Mouse (Mus musculus) hindbrain, embryonic 12.5 days (tissue): ENCODE results near the gene Lrrk1. TPM values are rescaled to one million over a fixed set of nuclear protein-coding genes. Genes with fewer than 3 reads are reported as not detected.

ENCODE experiments used
- ATAC-seq: fragments of 200-750 bp; cut with Nextera tagmentation; 2 replicates; pipeline ENCODE4 v1.8.0; 2017; ENCODE audit warnings: moderate TSS enrichment; ENCODE audit not compliant: low FRiP score
- H3K27ac ChIP-seq: fragments of 300-500 bp; sonication (generic); 2 replicates; pipeline ENCODE4 v1.5.1; 2016; ENCODE audit warnings: mild to moderate bottlenecking
- H3K27me3 ChIP-seq: fragments of 300-500 bp; sonication (generic); 2 replicates; pipeline ENCODE4 v1.6.1; 2016; ENCODE audit warnings: mild to moderate bottlenecking
- H3K36me3 ChIP-seq: fragments of 300-500 bp; sonication (generic); 2 replicates; pipeline ENCODE4 v1.6.1; 2016; ENCODE audit warnings: mild to moderate bottlenecking
- H3K4me1 ChIP-seq: fragments of 300-500 bp; sonication (generic); 2 replicates; pipeline ENCODE4 v1.6.1; 2016
- H3K4me2 ChIP-seq: fragments of 300-500 bp; sonication (generic); replicated peaks from 2 replicates; pipeline ENCODE4 v1.6.1; 2016; ENCODE audit warnings: mild to moderate bottlenecking
- H3K4me3 ChIP-seq: fragments of 300-500 bp; sonication (generic); 2 replicates; pipeline ENCODE4 v1.5.1; 2016; ENCODE audit warnings: mild to moderate bottlenecking
- H3K9ac ChIP-seq: fragments of 300-500 bp; sonication (generic); 2 replicates; pipeline ENCODE4 v1.6.1; 2016; ENCODE audit warnings: mild to moderate bottlenecking, moderate library complexity
- H3K9me3 ChIP-seq: fragments of 300-500 bp; sonication (generic); replicated peaks from 2 replicates; pipeline ENCODE4 v1.6.1; 2016; ENCODE audit warnings: mild to moderate bottlenecking
- WGBS: fragments of 180-500 bp; shearing (Covaris S2); methylation state at CpG from one replicate; pipeline ENCODE4 v1.1.7; 2016; 5-methylcytosine and 5-hydroxymethylcytosine counted together
- polyA plus RNA-seq: library from polyadenylated mRNA; unstranded; fragments of >200 nt; fragmentation: Nextera tagmentation; extraction: Ambion mirVana; gene quantifications from 2 replicates; pipeline ENCODE4 v1.2.1, GENCODE M21; 2016

Lrrk1 gene
- polyA plus RNA-seq, 1 experiment from 2014 or later: 7.2 TPM

DNA sequence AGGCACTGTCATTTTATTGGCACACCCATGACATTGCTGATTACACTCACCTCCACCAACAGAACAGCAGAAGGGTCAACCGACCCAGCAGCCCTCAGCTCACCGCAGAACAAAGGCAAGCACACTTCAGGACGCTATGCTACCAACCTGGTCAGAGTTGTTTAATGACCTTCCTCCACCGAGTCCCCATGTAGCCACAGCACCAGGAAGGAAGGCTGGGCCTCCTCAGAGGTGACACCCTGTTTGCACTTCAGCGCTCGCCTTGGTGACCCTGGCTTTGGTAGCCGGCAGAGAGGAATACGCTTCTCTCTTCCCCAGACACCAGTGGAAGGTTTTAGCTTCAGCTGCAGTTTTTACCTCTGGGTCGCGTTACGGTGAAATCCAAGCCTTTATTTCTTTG is 38.5 kb downstream of the Lrrk1 start:
- Histone ChIP-seq H3K9me3 (no peaks in the 10 kb centered on the region), H3K4me2 (no peak overlapping the region), H3K9ac (no peak overlapping the region), H3K27ac (no peak overlapping the region), H3K36me3 (no peaks in the 10 kb centered on the region), H3K4me1 (peaks cover 8% of the 10 kb centered on the region), H3K27me3 (no peaks in the 10 kb centered on the region), H3K4me3 (no peak overlapping the region)
- WGBS: 70% methylated on average over 11 of the region's 11 CpGs
- no peak for ATAC-seq

DNA sequence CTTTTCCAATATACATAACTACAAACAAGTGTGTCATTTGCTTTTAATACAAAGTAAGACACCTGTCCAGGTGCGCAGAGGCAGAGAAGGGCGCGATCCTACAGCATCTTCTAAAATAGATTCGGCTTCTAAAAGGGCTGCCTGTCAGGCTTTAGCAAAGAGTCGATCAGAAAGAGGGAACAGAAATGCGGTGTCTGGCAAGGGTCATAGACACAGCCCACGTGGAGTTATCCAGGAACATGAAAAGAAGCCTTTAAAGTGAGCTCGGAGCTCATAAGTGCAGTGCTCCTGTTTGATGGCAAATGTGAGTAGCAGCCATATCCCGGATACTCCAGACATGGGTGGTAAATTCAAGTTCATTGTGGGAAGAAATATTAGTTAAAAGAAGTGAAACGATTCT is 39.6 kb downstream of the Lrrk1 start:
- H3K4me3 ChIP-seq: no peak overlapping the region
- no peak overlapping the region for H3K27ac ChIP-seq
- no peak overlapping the region for H3K9ac ChIP-seq
- WGBS: 92% methylated on average over 10 of the region's 10 CpGs
- no peaks in the 10 kb centered on the region for H3K36me3 ChIP-seq
- no peaks in the 10 kb centered on the region for H3K27me3 ChIP-seq
- no peaks in the 10 kb centered on the region for H3K9me3 ChIP-seq
- peaks cover 10% of the 10 kb centered on the region for H3K4me1 ChIP-seq
- H3K4me2 ChIP-seq: no peak overlapping the region
- no peak for ATAC-seq

DNA sequence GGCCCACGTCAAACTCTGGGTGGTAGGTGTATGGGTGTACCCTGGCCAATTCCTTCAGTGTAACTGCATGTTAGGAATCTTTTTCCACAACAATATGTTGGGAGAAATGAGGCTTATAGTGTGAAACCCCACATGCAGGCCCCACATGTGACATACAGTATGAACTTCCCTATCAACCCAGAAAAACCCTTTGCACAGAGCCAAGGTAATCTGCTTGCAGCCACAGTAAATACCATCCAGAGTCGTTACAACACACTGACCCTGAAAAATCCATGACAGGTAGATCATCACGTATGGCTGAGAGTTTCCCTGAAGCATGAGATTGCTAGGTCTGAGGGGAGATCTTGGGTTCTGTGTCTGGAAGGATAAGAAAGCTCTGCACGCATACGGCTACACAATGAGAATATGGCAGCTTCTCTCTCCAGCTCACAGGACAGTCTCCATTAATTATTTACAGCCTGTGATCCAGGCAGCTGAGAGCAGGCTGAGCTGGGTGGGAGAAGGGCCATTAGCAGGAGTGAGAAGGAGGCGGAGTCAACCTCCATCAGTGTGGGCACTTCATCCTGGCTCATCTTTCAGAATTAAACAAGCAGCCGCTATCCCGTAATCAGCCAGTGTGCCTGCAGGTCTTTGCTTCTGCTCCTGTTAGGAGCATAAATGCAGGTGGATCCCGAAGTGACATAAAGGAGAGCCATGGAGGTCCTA is 41.0 kb downstream of the Lrrk1 start:
- Histone ChIP-seq H3K36me3 (no peaks in the 10 kb centered on the region), H3K4me1 (peaks cover 10% of the 10 kb centered on the region), H3K9ac (no peak overlapping the region), H3K4me3 (no peak overlapping the region), H3K4me2 (no peak overlapping the region; the same call in 1 of the 2 replicates), H3K27ac (peak overlapping the region; percentile 67; the same call in 1 of the 2 replicates), H3K27me3 (no peaks in the 10 kb centered on the region), H3K9me3 (no peaks in the 10 kb centered on the region)
- WGBS: 46% methylated on average over 9 of the region's 9 CpGs
- ATAC-seq: peak; percentile 94

DNA sequence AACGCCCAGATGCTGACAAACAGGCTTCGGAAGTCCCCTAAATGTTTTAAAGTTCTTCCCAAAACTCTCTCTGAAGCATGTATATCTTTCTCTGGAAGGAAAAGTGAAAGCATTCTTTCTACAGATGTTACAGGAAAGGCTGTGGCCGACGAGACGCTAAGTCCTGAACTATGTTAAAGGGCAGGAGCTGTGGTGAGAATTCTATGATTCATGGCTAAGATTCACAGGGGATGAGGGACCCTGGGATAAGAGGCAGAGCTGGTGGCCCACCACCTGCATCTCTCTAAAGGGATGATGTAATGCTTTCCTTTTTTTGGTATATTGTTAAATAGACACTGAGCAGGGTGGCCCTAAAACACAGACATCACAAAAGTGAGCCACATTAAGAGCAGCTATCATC is 44.8 kb downstream of the Lrrk1 start:
- Histone ChIP-seq H3K9me3 (no peaks in the 10 kb centered on the region), H3K27ac (no peak overlapping the region), H3K4me2 (no peak overlapping the region), H3K27me3 (no peaks in the 10 kb centered on the region), H3K36me3 (no peaks in the 10 kb centered on the region), H3K4me1 (peaks cover 14% of the 10 kb centered on the region), H3K9ac (no peak overlapping the region), H3K4me3 (no peak overlapping the region)
- WGBS: 88% methylated on average over 5 of the region's 5 CpGs
- ATAC-seq: no peak

DNA sequence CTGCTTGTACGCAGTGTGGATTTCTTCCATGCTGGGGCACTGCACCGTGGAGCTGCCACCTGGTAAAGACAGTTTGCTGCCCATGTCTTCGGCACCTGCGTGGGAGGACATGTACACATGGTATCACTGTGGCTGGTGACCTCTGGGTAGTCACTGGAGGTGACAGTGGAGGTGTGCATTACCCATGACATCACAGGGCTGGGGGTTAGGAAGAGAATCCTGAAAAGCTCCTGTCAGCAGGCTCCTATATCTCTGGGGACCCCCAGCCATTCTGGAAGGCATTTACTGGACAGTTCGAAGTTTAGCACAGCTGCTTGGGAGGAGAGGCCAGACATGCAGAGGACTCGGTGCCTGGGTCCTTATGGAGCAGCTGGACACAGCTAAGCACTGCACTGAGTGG is 45.3 kb downstream of the Lrrk1 start:
- Histone ChIP-seq H3K27me3 (no peaks in the 10 kb centered on the region), H3K9me3 (no peaks in the 10 kb centered on the region), H3K4me1 (peaks cover 14% of the 10 kb centered on the region), H3K4me3 (no peak overlapping the region), H3K36me3 (no peaks in the 10 kb centered on the region), H3K27ac (no peak overlapping the region), H3K9ac (no peak overlapping the region), H3K4me2 (no peak overlapping the region)
- WGBS: 76% methylated on average over 6 of the region's 6 CpGs
- no peak for ATAC-seq

DNA sequence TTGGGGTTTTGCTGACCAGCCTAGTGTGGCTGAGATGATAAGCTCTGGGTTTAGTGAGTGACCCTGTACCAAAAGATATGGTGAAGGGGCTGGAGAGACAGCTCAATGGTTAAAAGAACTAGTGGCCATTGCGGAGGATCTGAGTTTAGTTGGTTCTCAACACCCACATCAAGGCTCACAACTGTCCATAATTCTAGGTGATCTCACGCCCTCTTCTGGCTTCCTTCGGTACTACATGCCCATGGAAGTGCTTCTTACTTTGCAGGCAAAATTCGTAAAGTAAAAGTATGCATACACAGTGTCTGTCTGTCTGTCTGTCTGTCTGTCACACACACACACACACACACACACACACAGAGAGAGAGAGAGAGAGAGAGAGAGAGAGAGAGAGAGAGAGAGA is 45.8 kb downstream of the Lrrk1 start:
- H3K27ac ChIP-seq: no peak overlapping the region
- 38% methylated on average over 4 of the region's 4 CpGs for WGBS
- H3K27me3 ChIP-seq: no peaks in the 10 kb centered on the region
- H3K4me1 ChIP-seq: peaks cover 9% of the 10 kb centered on the region
- no peak for ATAC-seq
- no peaks in the 10 kb centered on the region for H3K9me3 ChIP-seq
- H3K4me3 ChIP-seq: no peak overlapping the region
- no peaks in the 10 kb centered on the region for H3K36me3 ChIP-seq
- no peak overlapping the region for H3K4me2 ChIP-seq
- H3K9ac ChIP-seq: no peak overlapping the region

DNA sequence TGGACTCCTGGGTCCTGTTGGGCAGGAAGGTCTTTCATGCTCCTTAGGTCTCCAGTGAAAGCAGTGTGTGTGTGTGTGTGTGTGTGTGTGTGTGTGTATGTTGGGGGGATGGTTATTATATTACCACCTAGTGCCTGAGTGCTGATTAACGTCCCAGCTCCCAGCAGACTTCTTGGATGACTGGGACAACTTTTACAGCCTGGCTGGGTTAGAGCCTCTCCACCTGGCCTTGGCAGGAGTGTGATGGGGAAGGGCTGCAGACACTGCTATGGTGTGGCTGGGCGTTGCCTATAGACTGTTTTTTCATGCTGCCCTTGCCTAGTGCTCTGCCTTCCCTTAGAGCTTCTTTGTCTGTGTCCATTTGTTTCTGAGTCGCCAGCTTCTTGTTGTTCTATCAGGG is 48.1 kb downstream of the Lrrk1 start:
- 55% methylated on average over 3 of the region's 3 CpGs for WGBS
- H3K4me2 ChIP-seq: no peak overlapping the region

DNA sequence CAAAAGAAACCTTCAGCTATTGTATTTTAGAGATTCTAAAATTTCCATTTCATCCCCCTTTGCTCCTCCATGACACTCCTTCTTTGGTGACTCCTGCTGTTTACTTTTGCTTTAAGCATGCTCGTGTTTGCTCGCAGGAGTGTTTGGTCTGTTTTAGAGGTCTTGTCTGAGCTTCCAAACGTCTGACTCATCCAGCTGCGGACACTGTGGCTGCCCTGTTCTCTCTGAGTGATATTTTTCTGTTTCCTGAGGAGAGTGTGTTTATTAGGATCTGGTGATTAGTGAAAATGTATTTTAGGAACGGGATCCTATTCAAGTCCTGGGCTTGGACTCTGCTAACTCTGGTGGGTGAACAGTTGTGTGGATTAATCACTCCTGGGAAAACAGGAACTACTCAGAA is 48.5 kb downstream of the Lrrk1 start:
- Histone ChIP-seq H3K27ac (no peak overlapping the region), H3K4me3 (no peak overlapping the region)
- WGBS: 53% methylated on average over 5 of the region's 5 CpGs

More for the DNA sequence above, 48.1 kb downstream of the Lrrk1 start:
- Histone ChIP-seq H3K9ac (no peak overlapping the region), H3K36me3 (no peaks in the 10 kb centered on the region), H3K27ac (no peak overlapping the region), H3K4me1 (peaks cover 6% of the 10 kb centered on the region; the same call in 1 of the 2 replicates), H3K27me3 (no peaks in the 10 kb centered on the region), H3K4me3 (no peak overlapping the region), H3K9me3 (no peaks in the 10 kb centered on the region)
- no peak for ATAC-seq

DNA sequence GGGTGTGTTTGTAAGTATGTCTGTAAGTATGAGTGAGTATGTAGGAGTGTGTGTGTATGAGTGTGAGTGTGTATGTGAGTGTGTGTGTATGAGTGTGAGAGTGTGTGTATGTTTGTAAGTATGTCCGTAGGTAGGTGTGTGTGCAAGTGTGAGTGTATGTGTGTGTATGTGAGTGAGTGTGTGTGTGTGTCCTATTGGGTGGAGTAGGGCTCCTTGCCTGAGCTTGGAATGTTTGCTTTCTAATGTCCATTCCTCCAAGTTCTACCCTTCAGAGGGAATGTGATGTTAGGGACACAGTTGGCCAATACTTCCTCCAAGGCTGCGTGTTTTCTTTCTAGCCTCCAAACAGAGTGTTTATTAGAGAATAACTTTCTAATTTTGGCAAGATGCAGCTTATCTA is 51.2 kb downstream of the Lrrk1 start:
- no peak overlapping the region for H3K4me3 ChIP-seq
- H3K27ac ChIP-seq: no peak overlapping the region
- no peaks in the 10 kb centered on the region for H3K36me3 ChIP-seq
- no peaks in the 10 kb centered on the region for H3K9me3 ChIP-seq
- ATAC-seq: no peak
- 91% methylated on average over 2 of the region's 2 CpGs for WGBS
- no peak overlapping the region for H3K4me2 ChIP-seq
- peaks cover 3% of the 10 kb centered on the region; the same call in 1 of the 2 replicates for H3K4me1 ChIP-seq
- no peaks in the 10 kb centered on the region for H3K27me3 ChIP-seq
- H3K9ac ChIP-seq: no peak overlapping the region

More for the DNA sequence above, 48.5 kb downstream of the Lrrk1 start:
- Histone ChIP-seq H3K4me1 (peaks cover 6% of the 10 kb centered on the region; the same call in 1 of the 2 replicates), H3K27me3 (no peaks in the 10 kb centered on the region), H3K9ac (no peak overlapping the region), H3K36me3 (no peaks in the 10 kb centered on the region), H3K4me2 (no peak overlapping the region), H3K9me3 (no peaks in the 10 kb centered on the region)
- no peak for ATAC-seq

DNA sequence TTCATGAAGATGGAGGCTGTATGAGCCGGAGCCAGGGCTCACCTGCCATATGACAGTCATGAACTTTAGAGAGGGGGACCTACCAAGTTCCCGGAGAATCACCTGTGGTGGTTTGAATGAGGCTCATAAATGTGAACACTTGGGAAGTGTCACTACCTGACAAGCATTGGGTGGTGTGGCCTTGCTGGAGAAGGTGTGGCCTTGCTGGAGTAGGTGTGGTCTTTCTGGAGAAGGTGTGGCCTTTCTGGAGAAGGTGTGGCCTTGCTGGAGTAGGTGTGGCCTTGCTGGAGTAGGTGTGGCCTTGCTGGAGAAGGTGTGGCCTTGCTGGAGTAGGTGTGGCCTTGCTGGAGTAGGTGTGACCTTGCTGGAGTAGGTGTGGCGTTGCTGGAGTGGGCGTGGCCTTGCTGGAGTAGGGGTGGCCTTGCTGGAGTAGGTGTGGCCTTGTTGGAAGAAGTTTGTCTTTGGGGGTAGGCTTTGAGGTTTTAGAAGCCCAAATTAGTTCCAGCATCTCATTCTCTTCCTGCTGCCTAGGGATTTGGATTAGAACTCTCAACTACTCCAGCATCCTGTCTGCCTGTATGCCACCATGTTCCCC is 54.1 kb downstream of the Lrrk1 start:
- Histone ChIP-seq H3K4me1 (no peaks in the 10 kb centered on the region), H3K4me3 (no peak overlapping the region), H3K4me2 (no peak overlapping the region), H3K27me3 (no peaks in the 10 kb centered on the region), H3K9ac (no peak overlapping the region), H3K27ac (no peak overlapping the region), H3K9me3 (no peaks in the 10 kb centered on the region), H3K36me3 (no peaks in the 10 kb centered on the region)
- WGBS: 83% methylated on average over 4 of the region's 4 CpGs
- ATAC-seq: no peak

DNA sequence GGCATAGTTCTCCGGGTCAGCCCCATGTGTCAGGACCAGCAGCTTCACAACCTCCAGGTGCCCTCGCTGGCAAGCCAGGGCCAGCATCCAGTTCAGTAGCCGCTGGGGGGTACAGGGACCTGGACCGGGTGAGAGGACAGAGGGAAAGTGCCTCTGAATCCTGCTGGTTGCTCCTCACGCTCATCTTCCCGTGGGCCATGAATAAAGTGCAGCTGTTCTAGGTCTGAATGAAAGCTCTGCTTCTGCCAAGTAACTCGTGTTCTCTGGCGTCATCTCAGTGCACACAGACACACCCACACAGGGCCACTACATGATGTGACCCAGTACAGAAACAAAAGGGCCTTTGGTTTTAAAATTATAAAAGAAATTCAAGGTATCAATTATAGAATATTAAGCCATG is 55.8 kb downstream of the Lrrk1 start:
- no peaks in the 10 kb centered on the region for H3K9me3 ChIP-seq
- no peak for ATAC-seq
- no peak overlapping the region for H3K27ac ChIP-seq
- H3K4me2 ChIP-seq: no peak overlapping the region
- no peaks in the 10 kb centered on the region for H3K4me1 ChIP-seq
- no peak overlapping the region for H3K4me3 ChIP-seq
- no peak overlapping the region for H3K9ac ChIP-seq
- no peaks in the 10 kb centered on the region for H3K36me3 ChIP-seq
- WGBS: 88% methylated on average over 8 of the region's 8 CpGs
- no peaks in the 10 kb centered on the region for H3K27me3 ChIP-seq

DNA sequence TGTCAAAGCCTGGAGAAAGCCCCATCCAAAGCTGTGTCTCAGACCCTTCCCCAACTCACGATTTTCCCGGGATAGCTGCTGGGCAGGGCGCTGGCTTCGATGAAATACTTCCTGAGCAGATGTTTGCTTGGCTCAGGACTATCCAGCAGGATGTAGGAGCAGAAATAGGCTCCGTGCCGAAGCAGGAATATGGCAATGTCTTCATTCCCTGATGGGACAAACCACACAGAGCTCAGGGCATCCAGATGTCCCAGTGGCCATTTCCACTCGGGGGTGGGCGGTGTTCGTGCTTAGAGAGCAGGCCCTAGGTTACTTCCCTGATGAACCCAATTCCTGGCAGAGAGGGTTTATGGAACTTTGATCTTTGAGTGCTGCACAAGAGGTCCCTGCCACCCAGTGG is 57.5 kb downstream of the Lrrk1 start:
- H3K4me3 ChIP-seq: no peak overlapping the region
- no peak overlapping the region for H3K27ac ChIP-seq
- WGBS: 89% methylated on average over 9 of the region's 9 CpGs
- no peak for ATAC-seq
- no peaks in the 10 kb centered on the region for H3K36me3 ChIP-seq
- no peaks in the 10 kb centered on the region for H3K4me1 ChIP-seq
- H3K27me3 ChIP-seq: no peaks in the 10 kb centered on the region
- H3K9ac ChIP-seq: no peak overlapping the region
- H3K4me2 ChIP-seq: no peak overlapping the region
- no peaks in the 10 kb centered on the region for H3K9me3 ChIP-seq

DNA sequence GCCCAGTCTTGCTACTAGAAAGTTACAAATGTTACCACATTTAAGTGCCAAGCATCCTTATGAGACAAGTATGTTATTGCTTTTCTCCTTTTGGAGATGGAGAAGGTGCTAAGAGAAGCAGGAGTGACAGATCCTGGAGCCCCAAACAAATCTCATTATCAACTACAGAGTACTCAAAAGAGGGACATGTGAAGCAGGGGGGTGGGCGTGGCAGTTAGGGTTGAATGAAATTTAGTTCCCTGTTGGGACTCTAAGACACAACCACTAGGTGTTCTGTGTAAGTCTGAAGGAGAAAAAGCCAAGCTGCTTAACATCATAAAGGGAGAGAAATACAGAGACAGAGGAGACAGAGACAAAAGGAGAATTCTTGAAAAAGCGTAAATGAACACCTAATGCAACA is 60.6 kb downstream of the Lrrk1 start:
- Histone ChIP-seq H3K27ac (no peak overlapping the region), H3K9me3 (no peaks in the 10 kb centered on the region), H3K9ac (no peak overlapping the region), H3K4me3 (no peak overlapping the region), H3K27me3 (no peaks in the 10 kb centered on the region), H3K4me2 (no peak overlapping the region), H3K36me3 (no peaks in the 10 kb centered on the region), H3K4me1 (no peaks in the 10 kb centered on the region)
- no peak for ATAC-seq
- 78% methylated on average over 2 of the region's 2 CpGs for WGBS
